In genomic region chr11:119524545-119524949, GRCm38 (mm10) we compare ENCODE assay signal across 8 mouse cellular contexts. TPM values are rescaled to one million over a fixed set of nuclear protein-coding genes. Genes with fewer than 3 reads are reported as not detected.
DNase-seq lines count a peak whose midpoint lies in the region; ATAC-seq and TF ChIP-seq lines count a peak whose summit lies in the region.

No protein-coding gene starts in this region.

- H3K79me2 ChIP-seq in MEL (ENCODE audit: control insufficient read depth, insufficient read depth, low read length, poor library complexity), result no peaks in the 10 kb centered on the region

- TF ChIP-seq POLR2A in MEL (IDR thresholded peaks at IDR 0.05; ENCODE audit: control insufficient read depth in 1 of 2, insufficient read depth in 1 of 2, low read depth in 1 of 2, low read length in 2 of 2, poor library complexity in 1 of 2), result peak; percentile 33 to 34; a peak in 1 of 4 replicates

- H3K9ac ChIP-seq in MEL (ENCODE audit: control insufficient read depth, low read depth, low read length, poor library complexity, severe bottlenecking), result peak overlapping the region; percentile 46
- 0 out of 2 replicates have a peak overlapping the region, but pooled peaks have one; percentile 52 for H3K9ac ChIP-seq in hindbrain, embryonic 11.5 days (ENCODE audit: low read depth, low read length)

- peak; percentile 100 for DNase-seq in MEL (ENCODE audit: low read depth, low spot score)
- DNase-seq in cerebellum, adult 9-10 months, result peak; percentile 70
- DNase-seq in hindbrain, embryonic 11.5 days (ENCODE audit: low spot score), result peak; percentile 94
- DNase-seq in layer of hippocampus, postnatal 36 days, result peak; percentile 74 to 82
- DNase-seq in lung, postnatal 36 days, result peak; percentile 93
- peak; percentile 88 for DNase-seq in retina, embryonic 14.5 days (ENCODE audit: low spot score)
- peak; percentile 84 for DNase-seq in thymus, postnatal 25 days

- H3K9me3 ChIP-seq in MEL (replicated peaks; ENCODE audit: insufficient read depth, low read length), result no peaks in the 10 kb centered on the region
- H3K9me3 ChIP-seq in hindbrain, embryonic 11.5 days (ENCODE audit: control insufficient read depth, low read length), result no peaks in the 10 kb centered on the region

- WGBS in hindbrain, embryonic 11.5 days, result 3% methylated on average over 33 of the region's 33 CpGs

- no peak overlapping the region for H3K27ac ChIP-seq in MEL (ENCODE audit: control insufficient read depth, low read depth, low read length)
- H3K27ac ChIP-seq in hindbrain, embryonic 11.5 days (ENCODE audit: low read depth, low read length), result no peak overlapping the region

- peaks cover 0 to 5% of the 10 kb centered on the region in 2 experiments for H3K27me3 ChIP-seq in MEL (ENCODE audit: control insufficient read depth in 1 of 2, insufficient read depth in 2 of 2, low read length in 2 of 2)
- H3K27me3 ChIP-seq in hindbrain, embryonic 11.5 days (ENCODE audit: control insufficient read depth, insufficient read depth, low read length), result no peaks in the 10 kb centered on the region

- peak; percentile 68; the same call in 1 of the 2 replicates for ATAC-seq in frontal cortex, adult (ENCODE audit: low TSS enrichment)
- peak; percentile 93 for ATAC-seq in hindbrain, embryonic 11.5 days (ENCODE audit: low FRiP score)

- peak overlapping the region; percentile 20 to 35 for H3K4me3 ChIP-seq in MEL (ENCODE audit: control insufficient read depth in 1 of 2, insufficient read depth in 1 of 2, low read depth in 2 of 2, low read length in 2 of 2)
- H3K4me3 ChIP-seq in hindbrain, embryonic 11.5 days (ENCODE audit: low read depth, low read length), result peak overlapping the region; percentile 24

- no peak for TF ChIP-seq RAD21 in MEL (IDR thresholded peaks at IDR 0.05; ENCODE audit: low read depth, low read length)

- H3K4me1 ChIP-seq in MEL (ENCODE audit: control insufficient read depth in 1 of 2, insufficient read depth in 2 of 2, low read length in 2 of 2), result peaks cover 0 to 8% of the 10 kb centered on the region in 2 experiments; a peak in 2 of 4 replicates
- no peaks in the 10 kb centered on the region for H3K4me1 ChIP-seq in hindbrain, embryonic 11.5 days (replicated peaks; ENCODE audit: control insufficient read depth, insufficient read depth, low read length)

- peaks cover 0 to 4% of the 10 kb centered on the region in 2 experiments; a peak in 1 of 4 replicates for H3K36me3 ChIP-seq in MEL (ENCODE audit: control insufficient read depth in 1 of 2, insufficient read depth in 2 of 2, low read length in 2 of 2)
- H3K36me3 ChIP-seq in hindbrain, embryonic 11.5 days (ENCODE audit: control insufficient read depth, insufficient read depth, low read length), result no peaks in the 10 kb centered on the region

- no peak for TF ChIP-seq CTCF in MEL (IDR thresholded peaks at IDR 0.05 in 2 of 3, conservative IDR thresholded peaks at IDR 0.05 in 1 of 3; ENCODE audit: control insufficient read depth in 1 of 3, insufficient read depth in 1 of 3, low read depth in 2 of 3, low read length in 3 of 3, poor library complexity in 1 of 3, severe bottlenecking in 1 of 3)

- H3K4me2 ChIP-seq in hindbrain, embryonic 11.5 days (replicated peaks; ENCODE audit: low read depth, low read length), result peak overlapping the region; percentile 36; the same call in 1 of the 2 replicates

- no peak for TF ChIP-seq EP300 in MEL (IDR thresholded peaks at IDR 0.05; ENCODE audit: low read depth in 1 of 2, low read length in 2 of 2)

TF ChIP-seq in MEL, 35 proteins besides CTCF, POLR2A, EP300 and RAD21:
- no peak for TF ChIP-seq CHD2 (IDR thresholded peaks at IDR 0.05; ENCODE audit: low read length)
- peak; percentile 89 for TF ChIP-seq ELF1 (IDR thresholded peaks at IDR 0.05; ENCODE audit: low read depth, low read length)
- peak; percentile 95 for TF ChIP-seq MXI1 (IDR thresholded peaks at IDR 0.05; ENCODE audit: low read depth, low read length)
- peak; percentile 43 for TF ChIP-seq TCF12 (IDR thresholded peaks at IDR 0.05; ENCODE audit: low read depth, low read length)
- no peak for TF ChIP-seq UBTF (IDR thresholded peaks at IDR 0.05; ENCODE audit: borderline replicate concordance, insufficient read depth, low read depth, low read length)
- TF ChIP-seq ETS1 (IDR thresholded peaks at IDR 0.05; ENCODE audit: low read depth, low read length), result peak; percentile 51; the same call in 1 of the 2 replicates
- no peak for TF ChIP-seq USF2 (IDR thresholded peaks at IDR 0.05; ENCODE audit: borderline replicate concordance in 1 of 2, insufficient read depth in 1 of 2, low read depth in 1 of 2, low read length in 2 of 2)
- TF ChIP-seq ZC3H11A (IDR thresholded peaks at IDR 0.05; ENCODE audit: low read depth, low read length), result no peak
- peak; percentile 23; the same call in 1 of the 2 replicates for TF ChIP-seq SMC3 (IDR thresholded peaks at IDR 0.05; ENCODE audit: low read depth, low read length)
- peak; percentile 92 for TF ChIP-seq SIN3A (IDR thresholded peaks at IDR 0.05; ENCODE audit: low read length)
- TF ChIP-seq MAX (IDR thresholded peaks at IDR 0.05; ENCODE audit: low read length), result peak; percentile 59
- TF ChIP-seq HCFC1 (IDR thresholded peaks at IDR 0.05; ENCODE audit: low read depth, low read length), result peak; percentile 69
- TF ChIP-seq ZNF384 (IDR thresholded peaks at IDR 0.05; ENCODE audit: low read depth, low read length), result no peak
- 0 out of 2 replicates have a peak, but pooled peaks have one; percentile 23 for TF ChIP-seq USF1 (IDR thresholded peaks at IDR 0.05; ENCODE audit: low read depth, low read length)
- no peak for TF ChIP-seq ZKSCAN1 (IDR thresholded peaks at IDR 0.05; ENCODE audit: low read depth, low read length)
- TF ChIP-seq NELFE (IDR thresholded peaks at IDR 0.05; ENCODE audit: low read depth, low read length), result peak; percentile 44
- TF ChIP-seq MAFK (IDR thresholded peaks at IDR 0.05; ENCODE audit: borderline replicate concordance, low read depth, low read length), result no peak
- no peak for TF ChIP-seq KAT2A (conservative IDR thresholded peaks at IDR 0.05; ENCODE audit: low read depth, low read length)
- TF ChIP-seq NRF1 (IDR thresholded peaks at IDR 0.05; ENCODE audit: insufficient read depth, low read depth, low read length, poor library complexity, severe bottlenecking), result peak; percentile 84
TF ChIP-seq in MEL: peak in this region for 11.

RNA-seq across cellular contexts. Expression of gene Nptx1, which starts 23.0 kb away (rescaled TPM):
- not detected in 2 replicates for total RNA-seq in MEL (2012; rRNA removed)
- not detected for polyA plus RNA-seq in MEL (2012; ENCODE audit: insufficient read depth in 1 of 2, insufficient read length in 2 of 2, low read depth in 1 of 2, low replicate concordance in 2 of 2, missing spikeins in 1 of 2)
- 8.7 and 11.2 TPM in 2 replicates for polyA plus RNA-seq in hindbrain, embryonic 11.5 days (2014; fragmentation: Nextera tagmentation; extraction: Ambion mirVana)
- total RNA-seq in layer of hippocampus, postnatal 36 days (2021), result 100 to 1,000 TPM; 452 to 470 TPM

RNA-seq across cellular contexts. Expression of gene Endov, which starts 33.4 kb away (rescaled TPM):
- 16.8 and 19.5 TPM in 2 replicates for total RNA-seq in MEL (2012; rRNA removed)
- polyA plus RNA-seq in MEL (2012; ENCODE audit: insufficient read depth in 1 of 2, insufficient read length in 2 of 2, low read depth in 1 of 2, low replicate concordance in 2 of 2, missing spikeins in 1 of 2), result 10 to 100 TPM in 1 of 2 experiments, not detected in 1; 16.8 TPM
- polyA plus RNA-seq in hindbrain, embryonic 11.5 days (2014; fragmentation: Nextera tagmentation; extraction: Ambion mirVana), result 13.6 and 14.8 TPM in 2 replicates
- total RNA-seq in layer of hippocampus, postnatal 36 days (2021), result 10 to 100 TPM; 29.7 to 32.4 TPM

Comparison
In these comparisons a context has a peak if more than half of its experiments do, and no peak if none do; other contexts are left out.
1. RNA of gene Nptx1, which starts 23.0 kb away (total RNA-seq): 452 to 470 TPM in layer of hippocampus, postnatal 36 days; not detected in MEL; every median in the first group is over 100 times any median in the second.
2. Peak in every context shown above with its lines, with median percentiles within 50 percentile points of each other: DNase-seq.